Mouse (Mus musculus): ENCODE data around the gene 2410002F23Rik. TPM values are rescaled to one million over a fixed set of nuclear protein-coding genes. Genes with fewer than 3 reads are reported as not detected.
"Not testable (repeated sequence)": the region's sequence is repeated elsewhere in the genome, so short reads cannot be mapped to it uniquely, and the experiment has no call there.

The 2410002F23Rik gene
- polyA plus RNA-seq, 1 experiment from 2014 or later: 264 TPM

DNA sequence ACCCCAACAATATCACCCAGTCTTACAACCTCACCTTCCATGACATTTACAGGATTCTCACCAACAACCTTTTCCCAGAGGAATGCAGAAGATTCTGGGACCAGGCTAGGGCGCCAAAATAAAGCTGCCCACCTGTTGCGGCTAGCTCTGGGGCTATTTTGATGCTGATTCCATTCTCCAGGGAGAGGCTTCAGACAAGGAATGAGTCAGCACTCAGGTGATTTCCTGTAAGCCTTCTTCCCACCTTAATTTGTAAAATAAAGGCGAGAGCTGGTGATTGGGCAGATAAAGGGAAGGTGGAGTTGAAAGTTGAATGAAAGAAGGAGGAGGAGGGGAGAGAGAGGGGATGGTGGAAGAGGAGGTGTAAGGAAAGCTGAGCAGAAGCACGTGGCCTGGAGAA is 44.9 kb downstream of the 2410002F23Rik start:
- no peaks in the 10 kb centered on the region for H3K27me3 ChIP-seq (replicated peaks; ENCODE audit: control insufficient read depth, insufficient read depth, low read length)
- no peaks in the 10 kb centered on the region for H3K36me3 ChIP-seq (ENCODE audit: control insufficient read depth, insufficient read depth)
- H3K4me2 ChIP-seq (ENCODE audit: low read length): no peak overlapping the region
- H3K27ac ChIP-seq (ENCODE audit: low read length): no peak overlapping the region
- no peak overlapping the region for H3K9ac ChIP-seq (replicated peaks; ENCODE audit: low read depth, low read length)
- H3K4me3 ChIP-seq (replicated peaks; ENCODE audit: low read length): no peak overlapping the region
- 56% methylated on average over 4 of the region's 4 CpGs for WGBS
- H3K4me1 ChIP-seq (replicated peaks; ENCODE audit: control insufficient read depth, insufficient read depth, low read length): no peaks in the 10 kb centered on the region
- no peak for ATAC-seq
- H3K9me3 ChIP-seq (ENCODE audit: control insufficient read depth, low read length): no peaks in the 10 kb centered on the region

GRCm38 (mm10) chr7:44297501-44297900 is 51.0 kb downstream of the 2410002F23Rik start:
- not testable (repeated sequence) for ATAC-seq
- 92% methylated on average over 2 of the region's 2 CpGs for WGBS

More at GRCm38 (mm10) chr7:44297501-44297900, 51.0 kb downstream of the 2410002F23Rik start:
- H3K27ac ChIP-seq (ENCODE audit: low read length); H3K4me2 ChIP-seq (ENCODE audit: low read length); H3K4me1 ChIP-seq (replicated peaks; ENCODE audit: control insufficient read depth, insufficient read depth, low read length); H3K27me3 ChIP-seq (replicated peaks; ENCODE audit: control insufficient read depth, insufficient read depth, low read length); H3K9ac ChIP-seq (replicated peaks; ENCODE audit: low read depth, low read length); H3K36me3 ChIP-seq (ENCODE audit: control insufficient read depth, insufficient read depth); H3K9me3 ChIP-seq (ENCODE audit: control insufficient read depth, low read length); H3K4me3 ChIP-seq (replicated peaks; ENCODE audit: low read length): not testable (repeated sequence)

Other genes with a start within 250 kb of the 2410002F23Rik start
- not detected in 2 replicates for gene Klk1b26, start 234.6 kb upstream of the 2410002F23Rik start, polyA plus RNA-seq (2015; fragmentation: Nextera tagmentation; extraction: Ambion mirVana)
- gene Klk1b27, start 194.4 kb upstream of the 2410002F23Rik start, polyA plus RNA-seq (2015; fragmentation: Nextera tagmentation; extraction: Ambion mirVana): not detected in 2 replicates
- not detected in 2 replicates for gene Klk1b21, start 144.4 kb upstream of the 2410002F23Rik start, polyA plus RNA-seq (2015; fragmentation: Nextera tagmentation; extraction: Ambion mirVana)
- not detected in 2 replicates for gene Klk1b22, start 134.0 kb upstream of the 2410002F23Rik start, polyA plus RNA-seq (2015; fragmentation: Nextera tagmentation; extraction: Ambion mirVana)
- not detected in 2 replicates for gene Klk1b16, start 110.0 kb upstream of the 2410002F23Rik start, polyA plus RNA-seq (2015; fragmentation: Nextera tagmentation; extraction: Ambion mirVana)
- not detected in 2 replicates for gene Klk1b24, start 58.5 kb upstream of the 2410002F23Rik start, polyA plus RNA-seq (2015; fragmentation: Nextera tagmentation; extraction: Ambion mirVana)
- gene Klk1b3, start 48.5 kb upstream of the 2410002F23Rik start, polyA plus RNA-seq (2015; fragmentation: Nextera tagmentation; extraction: Ambion mirVana): not detected in 2 replicates
- not detected in 2 replicates for gene Klk1b4, start 39.3 kb upstream of the 2410002F23Rik start, polyA plus RNA-seq (2015; fragmentation: Nextera tagmentation; extraction: Ambion mirVana)
- gene Klk1b5, start 30.8 kb upstream of the 2410002F23Rik start, polyA plus RNA-seq (2015; fragmentation: Nextera tagmentation; extraction: Ambion mirVana): not detected in 2 replicates
- gene Klk1, start 21.4 kb upstream of the 2410002F23Rik start, polyA plus RNA-seq (2015; fragmentation: Nextera tagmentation; extraction: Ambion mirVana): not detected in 2 replicates
- gene Gm36864, start 10.5 kb upstream of the 2410002F23Rik start, polyA plus RNA-seq (2015; fragmentation: Nextera tagmentation; extraction: Ambion mirVana): not detected in 2 replicates
- 1.1 and 1.4 TPM in 2 replicates for gene 1700028J19Rik, start within 50 bp of the 2410002F23Rik start, polyA plus RNA-seq (2015; fragmentation: Nextera tagmentation; extraction: Ambion mirVana)
- gene Acp4, start 10.7 kb downstream of the 2410002F23Rik start, polyA plus RNA-seq (2015; fragmentation: Nextera tagmentation; extraction: Ambion mirVana): not detected in 2 replicates
- not detected in 2 replicates for gene Gm15517, start 14.7 kb downstream of the 2410002F23Rik start, polyA plus RNA-seq (2015; fragmentation: Nextera tagmentation; extraction: Ambion mirVana)
- gene Clec11a, start 60.2 kb downstream of the 2410002F23Rik start, polyA plus RNA-seq (2015; fragmentation: Nextera tagmentation; extraction: Ambion mirVana): 3.5 and 4.4 TPM in 2 replicates
- 20.4 and 26.5 TPM in 2 replicates for gene Shank1, start 63.5 kb downstream of the 2410002F23Rik start, polyA plus RNA-seq (2015; fragmentation: Nextera tagmentation; extraction: Ambion mirVana)
- gene Syt3, start 137.4 kb downstream of the 2410002F23Rik start, polyA plus RNA-seq (2015; fragmentation: Nextera tagmentation; extraction: Ambion mirVana): 27.2 and 37.2 TPM in 2 replicates
- gene 1700008O03Rik, start 139.1 kb downstream of the 2410002F23Rik start, polyA plus RNA-seq (2015; fragmentation: Nextera tagmentation; extraction: Ambion mirVana): 0.86 and 2.3 TPM in 2 replicates
- gene Lrrc4b, start 182.3 kb downstream of the 2410002F23Rik start, polyA plus RNA-seq (2015; fragmentation: Nextera tagmentation; extraction: Ambion mirVana): 10.6 and 12.6 TPM in 2 replicates
- 2.6 and 3.7 TPM in 2 replicates for gene Aspdh, start 218.7 kb downstream of the 2410002F23Rik start, polyA plus RNA-seq (2015; fragmentation: Nextera tagmentation; extraction: Ambion mirVana)
- 51.4 and 61.8 TPM in 2 replicates for gene Josd2, start 221.3 kb downstream of the 2410002F23Rik start, polyA plus RNA-seq (2015; fragmentation: Nextera tagmentation; extraction: Ambion mirVana)
- gene Emc10, start 249.8 kb downstream of the 2410002F23Rik start, polyA plus RNA-seq (2015; fragmentation: Nextera tagmentation; extraction: Ambion mirVana): 120 and 127 TPM in 2 replicates
- gene Fam71e1, start 249.9 kb downstream of the 2410002F23Rik start, polyA plus RNA-seq (2015; fragmentation: Nextera tagmentation; extraction: Ambion mirVana): 22.2 and 28.9 TPM in 2 replicates

Data from forebrain, embryonic 16.5 days (tissue).